Mouse (Mus musculus) lung, adult 2 months (tissue): ENCODE data around the gene Gstt1.

Source experiments
- CTCF ChIP-seq: fragments of 200-500 bp; IDR thresholded peaks from 2 replicates; pipeline ENCODE4 v1.5.1; 2011; ENCODE audit warnings: mild to moderate bottlenecking, low read length, control low read depth; ENCODE audit not compliant: insufficient read depth
- POLR2A ChIP-seq: fragments of 200-500 bp; IDR thresholded peaks from 2 replicates; pipeline ENCODE4 v1.6.1; 2011; ENCODE audit warnings: low read depth, mild to moderate bottlenecking, control low read depth, low read length, borderline replicate concordance; ENCODE audit errors: extremely low read depth

- TF ChIP-seq CTCF (no peak), POLR2A (no peak)
These were observed 35.2 kb upstream of the Gstt1 start for GRCm38 (mm10) chr10:75833456-75834080.
